Mouse (Mus musculus): Measurements from ENCODE around the gene Rubcn.
"Not testable (repeated sequence)": the region's sequence is repeated elsewhere in the genome, so short reads cannot be mapped to it uniquely, and the experiment has no call there.

GRCm38 (mm10) chr16:32926629-32927028 lies 49.1 kb upstream of the Rubcn start:
- TF ChIP-seq CTCF (IDR thresholded peaks at IDR 0.05; ENCODE audit: control insufficient read depth, insufficient read depth, insufficient replicate concordance, low read depth, low read length); POLR2A (IDR thresholded peaks at IDR 0.05; ENCODE audit: control insufficient read depth, low read depth, low read length): not testable (repeated sequence)

All from testis, adult 2 months (tissue).